Mouse (Mus musculus) kidney, postnatal 25 days (tissue): Measurements from ENCODE around the gene Psme2.

Source experiments
- DNase-seq, 2 experiments: peaks; one replicate each; pipeline ENCODE4 v3.0.0; 2021; ENCODE audit warnings: mixed read lengths in 2 of 2

The Psme2 gene

GRCm38 (mm10) chr14:55563249-55563648, 27.7 kb downstream of the Psme2 start:
- no peak for DNase-seq

DNA sequence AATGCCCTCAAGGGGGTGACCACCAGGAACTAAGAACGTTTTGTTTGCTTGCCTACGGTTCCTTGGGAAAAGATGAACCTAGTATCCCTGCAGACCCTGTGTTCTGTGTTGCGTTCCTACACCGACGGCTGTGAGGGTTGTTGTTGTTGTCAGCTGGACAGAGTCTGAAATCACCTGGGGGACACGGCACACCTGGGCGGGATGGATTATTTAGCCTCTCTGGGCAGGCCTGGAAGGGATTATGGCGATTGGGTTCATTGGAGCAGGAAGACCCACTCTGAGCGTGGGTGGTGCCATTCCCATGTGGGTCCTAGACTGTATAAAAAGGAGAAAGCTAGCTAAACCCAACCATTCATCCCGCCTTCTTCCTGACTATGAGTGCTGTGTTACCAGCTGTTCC, 29.1 kb downstream of the Psme2 start:
- DNase-seq, result peak in 1 of 2 experiments; percentile 60

- DNase-seq, result peak; percentile 99 to 100
These were observed 30.5 kb downstream of the Psme2 start, which contains the start of gene A730061H03Rik for GRCm38 (mm10) chr14:55560202-55561073. Gene A730061H03Rik, minus strand, starts transcription at chr14:55560406.

GRCm38 (mm10) chr14:55559799-55560201, 31.1 kb downstream of the Psme2 start, which contains the start of gene Dcaf11:
Gene Dcaf11, plus strand, starts transcription at chr14:55560006.
- peak; percentile 96 to 98 for DNase-seq

DNA sequence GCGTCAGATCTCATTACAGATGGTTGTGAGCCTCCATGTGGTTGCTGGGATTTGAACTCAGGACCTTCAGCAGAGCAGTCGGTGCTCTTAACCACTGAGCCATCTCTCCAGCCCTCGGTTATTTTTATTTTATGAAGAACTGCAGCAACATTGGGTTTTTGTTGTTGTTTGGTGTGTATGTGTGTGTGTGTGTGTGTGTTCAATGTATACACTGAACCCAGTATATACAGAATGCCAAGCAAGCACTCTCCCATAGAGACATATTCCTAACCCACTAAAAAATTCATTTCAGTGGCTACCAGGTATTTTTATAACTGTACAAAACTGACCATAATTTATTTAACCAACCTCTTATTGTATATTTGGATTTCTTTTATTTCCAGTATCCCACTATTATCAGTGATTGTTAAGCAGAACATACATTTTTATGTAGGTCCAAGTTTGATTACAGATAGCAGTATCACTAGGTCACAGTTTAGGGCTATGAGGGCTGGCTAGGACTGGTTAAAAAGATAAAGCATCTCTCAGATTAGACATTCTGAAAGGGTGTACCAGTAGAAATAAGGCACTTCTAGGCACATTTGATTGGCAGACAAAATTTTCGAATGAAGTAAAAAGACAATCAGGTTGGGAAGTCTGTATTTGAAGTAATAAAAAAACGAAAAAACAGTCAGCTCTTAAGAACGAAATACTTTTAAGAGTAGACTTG, 32.0 kb downstream of the Psme2 start:
- DNase-seq, result no peak

DNA sequence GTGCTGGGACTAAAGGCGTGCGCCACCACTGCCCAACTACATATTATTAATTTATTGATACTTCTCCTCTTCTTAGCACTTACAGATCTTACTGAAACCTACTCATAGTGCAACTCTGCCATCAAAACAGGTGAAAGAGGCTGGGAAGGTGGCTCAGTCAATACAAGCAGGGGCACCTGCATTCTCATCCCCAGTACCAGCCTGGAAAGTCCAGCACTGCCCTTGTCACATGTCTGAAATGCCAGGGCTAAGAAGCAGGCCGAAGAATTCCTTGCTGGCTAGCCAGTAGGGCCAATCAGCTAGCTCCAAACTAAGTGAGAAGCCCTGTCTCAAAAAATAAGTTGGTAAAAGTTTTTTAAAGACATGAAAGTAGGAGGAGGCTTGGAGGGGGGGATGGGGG, 33.3 kb downstream of the Psme2 start:
- DNase-seq, result peak; percentile 24 to 63

DNA sequence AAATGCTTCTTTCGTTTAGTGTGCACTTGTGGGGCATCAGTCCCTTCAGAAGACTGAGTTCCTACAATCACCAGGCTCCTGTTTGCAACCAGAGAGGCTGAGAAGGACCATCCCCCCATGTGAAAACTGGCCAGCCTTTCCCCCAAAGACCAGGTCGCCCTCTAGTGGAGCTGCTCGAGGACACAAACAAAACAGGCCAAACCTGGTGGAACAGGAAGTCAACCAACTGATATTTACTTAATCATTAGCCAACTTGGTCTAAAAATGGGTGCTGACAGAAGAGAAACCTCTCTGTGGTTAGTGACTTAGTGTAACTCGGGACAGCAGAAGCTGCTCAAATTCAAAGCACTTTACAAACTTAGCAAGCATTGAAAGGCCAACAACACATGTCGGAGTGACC, 33.9 kb downstream of the Psme2 start:
- peak; percentile 90 to 91 for DNase-seq

DNA sequence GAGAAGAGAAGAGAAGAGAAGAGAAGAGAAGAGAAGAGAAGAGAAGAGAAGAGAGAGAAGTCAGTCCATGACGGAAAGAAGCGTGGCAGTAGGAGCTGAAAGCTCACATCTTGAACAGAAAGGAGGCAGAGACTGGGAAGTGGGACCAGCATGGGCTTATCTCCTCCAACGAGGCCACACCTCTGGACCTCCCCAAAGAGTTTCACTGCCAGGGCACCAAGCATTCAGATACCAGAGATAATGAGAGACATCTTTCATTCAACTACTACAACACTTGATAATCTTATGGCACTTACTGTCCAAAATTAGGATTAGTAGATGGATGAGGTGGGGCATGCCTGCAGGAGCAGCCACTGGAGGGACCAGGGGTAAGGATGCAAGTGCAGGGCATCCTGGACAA, 35.1 kb downstream of the Psme2 start:
- DNase-seq, result no peak

DNA sequence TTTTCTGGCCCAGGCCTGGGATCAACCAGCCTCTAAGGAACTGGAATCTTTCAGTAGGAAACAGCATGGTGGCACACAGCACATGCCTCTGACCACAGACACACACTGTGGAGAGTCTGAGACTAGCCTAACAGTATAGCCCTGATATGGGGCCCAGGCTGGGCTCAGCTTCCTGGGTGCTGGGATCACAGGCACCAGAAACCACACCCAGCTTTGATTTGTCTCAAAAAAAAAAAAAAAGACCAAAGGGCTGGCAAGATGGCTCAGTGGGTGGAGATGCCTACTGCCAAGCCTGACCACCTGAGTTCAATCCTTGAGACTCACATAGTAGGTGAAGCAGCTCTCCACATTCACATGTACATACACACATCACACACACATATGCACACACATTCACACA, 36.3 kb downstream of the Psme2 start:
- DNase-seq, result no peak

GRCm38 (mm10) chr14:55551794-55552193, 39.1 kb downstream of the Psme2 start:
- no peak for DNase-seq

DNA sequence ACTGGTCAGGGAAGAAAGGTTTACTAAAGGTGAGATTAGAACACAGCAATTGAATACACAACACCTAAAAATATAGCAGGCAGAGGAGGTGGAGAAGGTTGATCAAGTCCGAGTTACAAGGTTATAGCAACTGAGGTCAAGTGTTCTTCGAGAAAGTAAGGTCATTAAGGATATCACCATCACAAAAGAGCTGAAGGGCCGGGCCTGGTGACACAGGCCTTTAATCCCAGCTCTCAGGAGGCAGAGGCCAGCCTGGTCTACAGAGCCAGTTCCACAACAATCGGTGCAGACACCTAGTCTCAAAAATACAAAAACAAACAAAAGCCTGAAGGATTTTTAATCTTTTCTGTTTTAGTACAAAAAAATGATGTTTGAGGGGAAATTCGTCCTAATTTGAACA, 39.6 kb downstream of the Psme2 start:
- no peak for DNase-seq

DNA sequence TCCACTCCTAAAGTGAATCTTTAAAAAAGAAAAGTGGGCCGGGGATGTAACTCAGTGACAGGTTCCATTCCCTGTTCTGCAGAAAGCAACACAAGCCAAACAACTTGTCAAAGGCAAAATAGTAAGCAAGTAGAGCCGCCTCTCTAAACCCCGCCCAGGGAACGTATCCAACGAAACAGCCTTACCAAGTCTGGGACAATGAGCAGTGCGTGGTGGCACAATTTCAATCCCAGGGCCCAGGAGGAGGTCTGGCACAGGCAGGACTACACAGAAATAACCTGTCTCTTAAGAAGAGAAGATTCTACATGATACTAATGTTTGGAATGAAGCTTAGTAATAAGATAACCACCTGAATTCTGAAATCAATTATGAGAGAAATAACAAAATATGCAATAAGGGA, 40.7 kb downstream of the Psme2 start:
- DNase-seq, result no peak

- no peak for DNase-seq
These were observed 46.6 kb downstream of the Psme2 start for GRCm38 (mm10) chr14:55544334-55544733.

DNA sequence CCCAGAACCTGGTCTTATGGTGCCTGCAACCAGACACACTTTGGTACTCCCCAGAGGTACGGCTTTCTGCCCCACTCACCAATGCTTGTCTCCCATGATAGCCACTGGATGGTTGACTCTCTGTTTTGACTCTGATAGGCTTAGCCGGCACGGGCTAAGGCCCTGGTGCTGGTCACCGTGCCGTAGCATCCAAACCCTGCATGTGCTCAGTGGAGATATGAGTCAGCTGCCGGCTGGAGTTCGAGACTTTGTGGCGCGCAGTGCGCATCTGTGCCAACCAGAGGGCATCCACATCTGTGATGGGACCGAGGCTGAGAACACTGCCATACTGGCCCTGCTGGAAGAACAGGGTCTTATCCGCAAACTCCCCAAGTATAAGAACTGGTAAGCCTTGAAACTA, 48.6 kb downstream of the Psme2 start:
- DNase-seq, result no peak

DNA sequence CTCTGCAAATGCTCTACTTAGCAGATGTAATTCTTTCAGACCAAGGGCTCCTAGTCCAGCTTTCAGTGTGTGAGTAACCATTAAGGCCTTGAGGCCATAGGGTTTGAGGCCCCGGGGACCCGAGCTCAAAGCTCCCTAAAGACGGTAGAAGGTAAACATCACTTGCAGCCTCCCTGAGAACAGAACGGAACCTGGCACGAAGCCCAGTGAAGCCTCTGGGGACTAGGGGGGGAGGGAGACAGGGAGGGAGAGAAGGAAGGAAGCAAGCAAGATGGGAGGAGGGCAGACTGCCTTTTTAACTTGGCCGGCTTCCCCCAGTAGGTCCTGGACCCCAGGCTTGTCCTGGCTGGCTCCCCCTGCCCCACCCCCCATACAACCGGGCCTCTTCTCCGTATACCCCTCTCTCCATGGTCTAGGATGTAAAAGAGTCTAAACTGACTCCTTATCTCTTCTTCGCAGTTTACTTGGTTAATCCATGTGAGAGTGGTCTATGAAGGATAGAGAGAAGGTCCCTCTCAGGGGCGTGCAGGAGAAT, 50.1 kb downstream of the Psme2 start:
- peak; percentile 86 to 88 for DNase-seq

GRCm38 (mm10) chr14:55540067-55540786, 50.7 kb downstream of the Psme2 start, which contains the start of gene Pck2:
Gene Pck2, plus strand, starts transcription at chr14:55540266.
- peak; percentile 90 to 96 for DNase-seq
